Mouse (Mus musculus) monocyte, adult 59 days (primary cell): Measurements from ENCODE around the gene Rgmb. TPM values are rescaled to one million over a fixed set of nuclear protein-coding genes. Genes with fewer than 3 reads are reported as not detected.

Experiments
- total RNA-seq, 2 experiments: library from RNA; stranded (reverse); gene quantifications; one replicate each; pipeline ENCODE4 v1.2.4; 2023

Gene Rgmb
- 10 to 100 TPM; 11.4 to 15.3 TPM for total RNA-seq

DNA sequence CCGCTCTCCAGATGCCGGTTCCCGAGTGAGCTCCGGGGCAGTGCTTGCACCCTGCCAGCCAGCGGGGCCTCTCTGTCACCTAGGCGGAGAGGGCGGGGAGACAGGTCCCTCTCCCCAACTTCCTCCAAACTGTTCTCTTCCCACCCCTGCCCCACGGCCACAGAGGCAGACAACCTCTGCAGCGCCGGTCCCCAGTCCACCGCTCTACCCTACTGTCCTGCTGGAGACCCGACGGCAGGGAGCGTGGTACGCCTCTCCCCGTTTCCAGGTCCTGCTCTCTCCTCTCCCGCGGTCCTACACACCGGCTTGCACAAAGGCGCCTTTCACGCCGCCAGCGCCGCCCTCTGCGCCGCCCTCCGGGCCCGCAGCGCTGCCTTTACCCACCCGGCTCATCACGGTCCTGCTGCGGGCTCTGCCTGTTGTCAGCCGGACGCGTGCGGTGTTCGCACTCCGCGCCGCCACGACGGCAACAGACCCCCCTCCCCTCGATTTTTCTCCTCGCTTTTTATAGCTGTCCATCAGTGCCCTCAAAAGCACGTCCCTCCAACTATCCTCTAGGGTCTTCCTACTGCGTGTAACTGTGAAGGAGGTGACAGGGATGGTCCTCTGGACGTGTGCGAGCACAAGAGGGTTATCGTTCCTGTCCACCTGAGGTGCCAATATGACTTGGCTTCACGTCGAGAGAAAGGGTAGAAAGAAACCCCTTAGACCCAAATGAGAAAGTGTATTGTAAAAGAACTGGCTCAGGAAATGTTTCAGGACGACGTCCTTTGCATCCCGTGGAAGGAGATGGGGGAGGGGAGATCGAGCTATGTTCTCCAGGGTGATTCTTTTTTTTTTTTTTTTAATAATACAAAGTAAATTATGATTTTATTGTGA is at the start of gene Rgmb:
Gene Rgmb (minus strand): TSS at position 274 of the 879 bp plus-strand sequence.

Other genes with a start within 250 kb of the Rgmb start
- gene Chd1, start 126.1 kb downstream of the Rgmb start, total RNA-seq: 100 to 1,000 TPM in 1 of 2 experiments, 10 to 100 TPM in 1; 83.7 to 109 TPM